Mouse (Mus musculus) kidney, adult 11 months (tissue): ENCODE data around the gene Auts2.

ENCODE experiments used
- DNase-seq: peaks from one replicate; pipeline ENCODE4 v3.0.0; 2022

The Auts2 gene

GRCm38 (mm10) chr5:132073677-132074359 lies 469.3 kb downstream of the Auts2 start:
- no peak for DNase-seq

DNA sequence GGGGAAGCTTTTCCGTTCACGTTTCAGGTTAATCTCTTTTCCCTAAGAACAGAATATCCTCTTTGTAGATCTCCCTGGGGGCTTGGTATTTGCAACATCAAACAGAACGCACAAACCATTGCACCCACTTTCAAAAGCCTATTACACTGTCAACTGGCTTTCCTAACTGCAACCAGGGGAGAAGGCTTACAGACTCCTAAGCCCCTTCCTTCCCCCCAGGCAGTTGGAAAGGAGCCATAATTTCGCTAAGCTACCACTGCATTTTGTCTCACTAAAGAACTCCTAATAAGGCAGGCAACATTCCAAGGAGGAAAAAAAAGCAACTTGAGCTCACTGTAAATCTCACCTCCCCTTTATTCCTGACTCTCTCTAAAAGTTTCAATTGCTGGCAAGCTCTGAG lies 470.8 kb downstream of the Auts2 start:
- DNase-seq: no peak

DNA sequence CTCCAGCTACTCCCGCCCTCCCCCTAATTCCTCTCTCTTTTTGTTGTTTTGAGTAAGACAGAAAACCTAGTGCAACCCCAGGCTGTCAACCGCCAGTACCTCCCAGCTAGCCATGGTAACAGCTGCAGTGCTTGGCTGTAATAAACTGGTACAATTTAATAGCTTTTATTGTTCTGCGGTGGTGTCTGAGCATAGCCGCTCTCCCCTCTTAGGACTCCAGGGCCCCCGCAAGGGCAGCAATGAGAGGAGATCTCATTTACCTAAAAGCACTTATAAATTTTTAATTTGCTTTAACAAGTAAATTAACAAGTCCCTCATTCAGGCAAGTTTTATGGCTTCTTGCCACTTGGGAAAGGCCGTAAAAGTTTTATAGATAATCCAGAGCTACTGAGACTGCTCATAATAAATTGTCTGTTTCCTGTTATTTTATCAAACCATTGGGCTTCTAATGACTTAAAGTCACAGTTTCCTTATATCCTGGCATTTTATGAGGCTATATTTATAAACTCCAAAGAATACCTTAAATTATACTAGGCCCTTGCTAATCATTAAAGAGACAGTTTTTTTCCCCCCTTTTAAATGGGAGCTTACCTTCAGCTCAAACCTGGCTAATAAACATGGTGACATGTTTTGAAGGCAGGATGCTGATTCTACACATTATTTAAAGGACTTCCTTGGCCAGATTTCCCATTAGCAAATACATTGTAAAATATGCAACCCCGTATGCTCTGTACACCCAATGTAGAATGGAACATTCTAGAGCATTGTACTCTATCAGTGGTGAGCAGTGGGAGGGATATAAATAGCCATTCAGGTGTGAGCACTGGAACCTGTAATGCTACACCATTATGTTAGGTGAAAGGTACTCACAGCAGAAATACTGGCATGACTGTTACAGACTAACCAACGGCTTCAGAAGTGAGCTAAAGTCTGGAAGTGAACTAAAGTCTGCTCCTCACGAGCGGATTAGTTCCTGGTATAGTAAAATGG lies 475.1 kb downstream of the Auts2 start:
- DNase-seq: no peak

DNA sequence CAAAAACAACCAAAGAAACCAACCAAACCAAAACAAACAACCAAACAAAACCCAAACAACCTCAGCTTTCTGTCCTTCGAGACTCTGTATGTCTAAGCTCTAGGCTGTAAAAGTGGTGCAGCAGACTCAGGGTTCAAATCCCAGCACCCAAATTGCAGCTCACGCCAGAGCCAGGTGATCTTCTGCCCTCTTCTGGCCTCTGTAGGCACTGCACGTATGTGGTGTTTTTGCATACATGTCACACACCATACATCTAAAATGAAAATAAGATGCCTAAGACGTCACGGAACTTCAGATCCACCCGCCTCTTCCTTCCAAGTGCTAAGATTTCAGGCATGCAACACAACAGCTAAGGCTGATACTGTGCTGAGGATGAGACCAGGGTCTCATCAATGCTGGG lies 483.0 kb downstream of the Auts2 start:
- DNase-seq: no peak

DNA sequence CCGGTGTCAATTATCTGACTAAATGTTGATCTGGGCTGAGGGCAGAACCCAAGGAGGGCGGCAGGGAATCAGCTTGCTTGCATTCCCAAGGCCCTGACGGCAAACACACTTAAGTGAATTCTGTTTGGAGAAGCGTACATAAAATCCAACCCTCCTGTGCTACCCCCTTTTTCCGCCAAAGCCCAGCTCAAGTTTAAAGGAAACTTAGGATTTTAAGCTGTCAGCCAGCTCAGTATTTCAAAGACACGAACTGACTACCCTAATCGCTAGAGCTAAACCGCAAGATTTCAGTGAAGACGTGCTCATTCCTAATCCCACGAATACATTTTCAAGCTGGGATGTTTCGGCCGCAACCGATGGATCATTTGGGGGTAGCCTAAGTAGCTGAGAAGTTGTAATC lies 490.5 kb downstream of the Auts2 start:
- no peak for DNase-seq

DNA sequence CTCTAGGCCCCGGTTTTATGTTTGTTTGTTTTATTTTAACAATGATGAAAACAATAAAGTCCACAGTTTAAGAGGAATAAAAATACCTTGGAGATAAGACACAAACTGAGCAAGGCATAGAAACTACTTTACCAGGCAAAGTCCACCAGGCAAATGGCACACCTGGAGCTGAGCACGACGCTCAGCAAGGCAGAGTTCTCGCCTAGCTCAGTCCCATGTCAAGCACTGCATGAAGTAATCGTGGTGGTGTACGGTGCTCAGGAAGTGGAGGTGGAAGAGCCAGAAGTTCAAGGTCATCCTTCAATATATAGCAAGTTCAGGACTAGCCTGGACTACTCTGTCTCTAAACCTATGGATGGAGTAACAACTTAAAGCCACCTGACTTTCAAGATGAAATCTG lies 503.6 kb downstream of the Auts2 start:
- DNase-seq: no peak

- no peak for DNase-seq
These were observed 509.4 kb downstream of the Auts2 start for GRCm38 (mm10) chr5:132033491-132034350.

GRCm38 (mm10) chr5:132030941-132031531 lies 512.1 kb downstream of the Auts2 start:
- DNase-seq: no peak

GRCm38 (mm10) chr5:132029638-132030037 lies 513.5 kb downstream of the Auts2 start:
- DNase-seq: no peak

GRCm38 (mm10) chr5:132029038-132029437 lies 514.1 kb downstream of the Auts2 start:
- no peak for DNase-seq

DNA sequence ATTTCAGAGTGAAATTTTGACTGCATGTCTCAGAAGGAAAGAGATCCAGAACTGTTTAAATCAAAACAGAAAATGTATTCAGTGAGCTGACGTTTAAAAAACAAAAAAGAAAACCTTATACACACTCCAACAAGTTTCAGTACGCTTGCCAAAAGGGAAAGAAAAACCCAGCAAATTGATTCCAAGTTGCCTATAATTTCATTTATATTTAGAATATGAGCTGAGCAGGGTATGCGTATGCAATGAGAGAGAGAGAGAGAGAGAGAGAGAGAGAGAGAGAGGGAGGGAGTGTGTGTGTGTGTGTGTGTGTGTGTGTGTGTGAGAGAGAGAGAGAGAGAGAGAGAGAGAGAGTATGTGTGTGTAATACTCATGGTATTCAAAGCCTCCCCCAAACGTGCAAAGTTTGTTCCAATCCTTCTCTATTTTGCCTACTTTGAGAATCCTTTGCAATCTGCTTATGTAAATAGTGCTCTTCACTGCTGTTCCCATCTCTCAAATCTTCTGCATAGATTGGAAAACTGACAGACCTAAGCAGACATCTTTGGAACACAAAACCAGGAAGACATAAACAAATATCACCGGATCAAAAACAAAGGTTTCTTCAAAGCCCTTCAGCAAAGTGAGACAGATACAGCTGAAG lies 515.2 kb downstream of the Auts2 start:
- DNase-seq: no peak

DNA sequence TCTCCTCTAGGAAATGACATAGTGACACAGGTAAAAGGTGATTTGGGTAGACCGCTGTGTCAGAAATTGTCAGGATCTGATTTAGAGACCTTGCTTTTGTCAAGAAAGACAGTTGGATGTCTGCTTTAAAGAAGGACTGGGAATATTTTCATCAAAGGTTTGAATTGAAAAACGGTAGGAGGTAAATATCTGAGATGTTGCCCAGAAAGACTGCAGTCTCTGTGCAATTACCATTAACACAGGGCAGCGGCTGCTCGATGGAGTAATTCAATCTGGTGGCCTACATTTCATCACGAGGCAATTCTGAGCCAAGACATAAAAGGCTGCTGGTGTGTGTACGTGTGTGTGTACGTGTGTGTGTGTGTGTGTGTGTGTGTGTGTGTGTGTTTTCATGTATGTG lies 529.8 kb downstream of the Auts2 start:
- no peak for DNase-seq

DNA sequence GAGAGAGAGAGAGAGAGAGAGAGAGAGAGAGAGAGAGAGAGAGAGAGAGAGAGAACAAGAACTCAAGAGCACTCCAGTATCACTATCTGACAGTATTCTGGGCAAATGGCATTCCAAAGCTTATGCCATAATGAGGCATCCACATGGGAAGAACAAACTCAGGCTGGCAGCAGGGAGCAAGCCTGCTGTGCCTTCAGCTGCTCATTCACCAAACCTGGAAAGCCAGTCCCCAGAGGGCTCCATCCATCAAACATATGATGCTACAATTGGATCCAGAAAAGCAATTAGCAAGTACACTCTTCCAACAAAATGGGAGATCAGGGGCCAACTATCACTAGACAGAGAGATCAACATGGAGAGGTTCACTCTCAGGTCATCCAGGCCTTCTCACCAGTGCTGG lies 531.3 kb downstream of the Auts2 start:
- no peak for DNase-seq

- DNase-seq: no peak
These were observed 534.4 kb downstream of the Auts2 start for GRCm38 (mm10) chr5:132008703-132009222.

- DNase-seq: no peak
These were observed 535.2 kb downstream of the Auts2 start for GRCm38 (mm10) chr5:132007907-132008306.

GRCm38 (mm10) chr5:131992681-131993211 lies 550.4 kb downstream of the Auts2 start:
- no peak for DNase-seq

DNA sequence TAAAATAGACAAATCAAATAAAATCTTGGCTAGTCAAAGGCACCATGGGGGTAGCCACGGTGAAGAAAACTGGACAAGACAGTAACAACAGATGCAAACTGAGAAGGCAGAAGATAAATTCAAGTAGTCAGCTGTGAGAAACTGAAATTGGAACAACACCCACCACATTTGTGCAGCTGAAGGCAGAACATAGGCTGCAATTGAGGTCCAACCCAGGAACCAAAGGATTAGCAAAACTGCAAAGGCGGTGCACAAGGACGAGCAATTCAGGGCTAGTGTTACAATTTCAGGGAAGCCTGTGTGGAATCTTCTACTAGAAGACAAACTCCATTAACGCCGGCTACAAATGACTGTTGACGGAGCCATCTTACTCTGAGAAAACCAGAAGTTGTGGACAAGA lies 550.9 kb downstream of the Auts2 start:
- no peak for DNase-seq

- peak; percentile 4 for DNase-seq
These were observed 552.6 kb downstream of the Auts2 start for GRCm38 (mm10) chr5:131990532-131990931.

DNA sequence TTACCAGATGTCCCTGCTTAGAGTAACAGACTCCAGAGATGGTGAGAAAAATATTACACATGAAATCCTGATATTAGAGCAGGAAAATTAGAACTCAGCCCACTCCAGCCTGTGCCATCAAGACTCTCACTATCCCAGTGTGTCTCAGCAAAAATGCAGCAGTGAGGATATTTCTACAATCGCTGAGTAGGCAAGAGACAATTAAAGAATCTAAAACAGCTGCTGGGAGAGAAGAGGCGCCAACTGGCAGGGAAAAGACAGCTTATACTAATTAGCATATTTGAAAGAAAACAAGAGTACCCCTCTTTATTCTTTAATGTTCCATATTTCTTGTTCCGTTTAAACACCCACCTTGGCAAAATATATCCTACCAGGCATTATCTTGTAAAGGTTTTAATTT lies 561.7 kb downstream of the Auts2 start:
- DNase-seq: no peak

DNA sequence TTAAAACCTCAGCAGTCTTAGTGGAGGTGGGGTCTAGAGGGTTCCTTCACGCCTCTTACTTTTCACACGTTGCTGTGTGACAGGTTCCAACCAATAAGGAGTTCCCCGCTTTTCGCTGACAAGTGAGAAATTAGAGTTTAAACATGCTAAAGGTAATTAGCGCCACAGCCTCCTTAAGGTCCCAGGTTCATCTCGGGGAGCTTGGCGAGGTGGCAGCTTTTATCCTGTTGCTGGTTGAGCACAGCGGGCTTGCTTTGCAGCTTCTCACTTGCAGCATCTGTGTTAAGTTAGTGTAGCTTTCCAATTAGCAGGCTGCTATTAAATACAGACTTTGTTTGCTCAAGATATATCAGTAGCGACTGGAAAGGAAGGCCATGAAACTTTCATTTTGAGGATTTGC lies 564.2 kb downstream of the Auts2 start:
- no peak for DNase-seq

DNA sequence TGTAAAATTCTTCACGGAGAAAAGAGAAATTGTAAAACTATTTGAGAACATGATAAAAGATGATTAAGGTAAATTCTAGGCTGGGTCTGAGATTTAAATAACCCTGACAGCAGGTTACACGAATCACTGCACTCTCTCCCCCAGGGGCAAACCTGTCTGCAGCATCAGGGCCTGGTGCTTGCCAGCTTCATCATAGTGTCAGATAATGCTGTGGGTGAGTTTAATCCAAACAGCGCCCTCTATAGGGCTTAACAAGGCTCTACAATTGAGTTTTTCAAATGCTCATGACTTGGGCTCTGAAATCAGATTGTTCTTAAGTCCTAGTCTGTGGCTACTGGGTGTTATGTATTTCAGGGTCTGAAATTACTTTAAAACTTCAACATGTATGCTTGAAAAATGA lies 565.6 kb downstream of the Auts2 start:
- no peak for DNase-seq

- DNase-seq: no peak
These were observed 571.2 kb downstream of the Auts2 start for GRCm38 (mm10) chr5:131971901-131972300.
